Mouse (Mus musculus) embryonic fibroblast, embryonic 13.5 days (primary cell): ENCODE results near the gene Slc26a8. TPM values are rescaled to one million over a fixed set of nuclear protein-coding genes. Genes with fewer than 3 reads are reported as not detected.

ENCODE experiments used
- H3K27ac ChIP-seq: 2 replicates; pipeline ENCODE4 v1.5.1; 2012; ENCODE audit warnings: low read length, control low read depth, inconsistent platforms; ENCODE audit not compliant: insufficient read depth
- H3K4me1 ChIP-seq: 2 replicates; pipeline ENCODE4 v1.6.1; 2011; ENCODE audit warnings: low read length; ENCODE audit not compliant: control insufficient read depth, insufficient read depth
- H3K4me3 ChIP-seq: 2 replicates; pipeline ENCODE4 v1.5.1; 2011; ENCODE audit warnings: mild to moderate bottlenecking, control low read depth, low read length; ENCODE audit not compliant: insufficient read depth
- CTCF ChIP-seq: IDR thresholded peaks from 2 replicates; pipeline ENCODE4 v1.5.1; 2011; ENCODE audit warnings: mild to moderate bottlenecking, control low read depth, low read length, moderate library complexity, borderline replicate concordance; ENCODE audit not compliant: insufficient read depth
- POLR2A ChIP-seq: IDR thresholded peaks from 2 replicates; pipeline ENCODE4 v1.6.1; 2011; ENCODE audit warnings: low read depth, mild to moderate bottlenecking, control low read depth, low read length, moderate library complexity
- polyA plus RNA-seq: library from polyadenylated mRNA; stranded (reverse); fragments of >200 nt; gene quantifications from 2 replicates; pipeline ENCODE4 v1.2.4, GENCODE M21; 2011; ENCODE audit warnings: low read depth; ENCODE audit not compliant: missing spikeins, insufficient read length

Gene Slc26a8
- polyA plus RNA-seq, 1 experiment = 1.0 TPM

DNA sequence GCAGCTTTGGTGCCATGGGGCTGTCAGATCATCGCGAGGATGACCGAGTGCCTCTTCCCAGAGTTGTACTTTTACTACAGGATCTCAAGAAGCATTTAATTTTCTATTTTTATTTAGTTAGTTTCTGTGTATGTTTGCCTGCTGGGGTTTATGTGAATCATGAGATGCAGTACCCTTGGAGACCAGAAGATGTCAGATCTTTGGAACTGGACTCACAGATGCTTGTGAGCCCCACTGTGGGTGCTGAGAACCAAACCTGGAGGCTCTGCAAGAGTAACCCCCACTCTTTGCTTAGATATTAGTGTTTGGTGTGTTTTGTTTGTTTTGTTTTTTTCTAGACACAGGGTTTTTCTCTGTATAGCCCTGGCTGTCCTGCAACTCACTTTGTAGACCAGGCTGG, 24.0 kb upstream of the Slc26a8 start:
- Histone ChIP-seq H3K4me3 (no peak overlapping the region), H3K27ac (no peak overlapping the region), H3K4me1 (no peaks in the 10 kb centered on the region; the same call in 1 of the 2 replicates)
- TF ChIP-seq CTCF (no peak), POLR2A (no peak)

DNA sequence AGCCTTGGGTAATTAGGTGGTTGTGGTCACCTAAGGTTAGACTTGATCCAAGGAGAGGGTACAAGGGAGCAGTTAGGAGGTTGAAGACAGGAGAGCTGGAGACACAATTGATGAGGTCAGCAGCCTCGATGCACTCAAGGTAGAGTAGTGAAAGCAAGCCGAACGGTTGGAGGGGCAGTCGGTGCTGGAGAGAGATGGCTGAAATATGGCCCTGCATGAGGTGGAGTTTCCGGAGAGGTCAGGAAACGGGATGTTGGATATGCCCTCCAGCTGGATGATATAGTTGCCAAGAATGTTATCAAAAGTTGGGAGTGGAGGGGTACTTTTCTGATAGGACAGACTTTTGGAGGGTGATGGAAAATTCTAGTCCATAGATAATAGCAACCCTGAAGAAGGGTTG, 22.3 kb upstream of the Slc26a8 start:
- TF ChIP-seq CTCF = no peak
- TF ChIP-seq POLR2A = no peak
- no peak overlapping the region for H3K27ac ChIP-seq
- peaks cover 1% of the 10 kb centered on the region for H3K4me1 ChIP-seq
- H3K4me3 ChIP-seq = no peak overlapping the region

DNA sequence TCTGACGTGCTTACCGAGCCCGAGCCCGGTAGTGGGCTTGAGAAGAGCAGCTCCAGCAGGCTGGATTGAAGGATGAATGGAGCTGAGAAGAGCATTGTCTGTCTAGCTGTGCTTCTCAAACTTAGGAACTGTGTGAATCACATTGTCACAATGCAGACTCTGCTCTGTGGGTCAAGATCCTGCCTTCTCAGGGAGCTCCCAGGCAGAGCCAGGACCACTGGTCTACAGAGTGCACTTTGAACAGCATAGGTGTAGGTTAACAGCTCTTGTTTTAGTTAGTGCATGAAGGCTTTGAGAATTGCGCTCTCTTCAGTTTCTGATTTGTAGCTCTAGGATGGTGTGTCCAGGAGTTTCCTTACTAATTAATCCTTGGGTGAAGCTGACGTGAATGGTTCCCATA, 21.2 kb upstream of the Slc26a8 start:
- Histone ChIP-seq H3K27ac (no peak overlapping the region), H3K4me3 (no peak overlapping the region), H3K4me1 (peaks cover 8% of the 10 kb centered on the region)
- TF ChIP-seq CTCF = no peak
- TF ChIP-seq POLR2A = no peak

DNA sequence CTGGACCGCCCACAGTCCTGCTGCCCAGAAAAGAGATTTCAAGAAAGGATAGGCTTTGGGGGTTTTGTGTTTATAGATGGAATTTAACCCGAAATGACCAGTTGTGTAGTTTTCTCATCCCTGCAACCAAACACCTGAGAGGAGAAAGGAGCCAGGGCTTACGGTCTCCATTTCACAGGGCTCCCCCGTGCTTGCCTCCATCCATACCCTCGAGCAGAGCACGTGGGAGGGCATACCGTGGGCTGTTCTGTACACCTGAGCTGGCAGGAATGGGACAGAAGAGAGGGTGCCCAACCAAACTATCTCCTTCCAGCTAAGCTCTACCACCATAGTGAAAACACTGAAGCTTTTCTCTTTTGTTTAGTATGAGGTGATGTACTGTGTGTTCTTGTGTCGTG, 20.3 kb upstream of the Slc26a8 start:
- Histone ChIP-seq H3K27ac (no peak overlapping the region), H3K4me3 (no peak overlapping the region), H3K4me1 (peaks cover 12% of the 10 kb centered on the region)
- TF ChIP-seq POLR2A = no peak
- no peak for TF ChIP-seq CTCF

DNA sequence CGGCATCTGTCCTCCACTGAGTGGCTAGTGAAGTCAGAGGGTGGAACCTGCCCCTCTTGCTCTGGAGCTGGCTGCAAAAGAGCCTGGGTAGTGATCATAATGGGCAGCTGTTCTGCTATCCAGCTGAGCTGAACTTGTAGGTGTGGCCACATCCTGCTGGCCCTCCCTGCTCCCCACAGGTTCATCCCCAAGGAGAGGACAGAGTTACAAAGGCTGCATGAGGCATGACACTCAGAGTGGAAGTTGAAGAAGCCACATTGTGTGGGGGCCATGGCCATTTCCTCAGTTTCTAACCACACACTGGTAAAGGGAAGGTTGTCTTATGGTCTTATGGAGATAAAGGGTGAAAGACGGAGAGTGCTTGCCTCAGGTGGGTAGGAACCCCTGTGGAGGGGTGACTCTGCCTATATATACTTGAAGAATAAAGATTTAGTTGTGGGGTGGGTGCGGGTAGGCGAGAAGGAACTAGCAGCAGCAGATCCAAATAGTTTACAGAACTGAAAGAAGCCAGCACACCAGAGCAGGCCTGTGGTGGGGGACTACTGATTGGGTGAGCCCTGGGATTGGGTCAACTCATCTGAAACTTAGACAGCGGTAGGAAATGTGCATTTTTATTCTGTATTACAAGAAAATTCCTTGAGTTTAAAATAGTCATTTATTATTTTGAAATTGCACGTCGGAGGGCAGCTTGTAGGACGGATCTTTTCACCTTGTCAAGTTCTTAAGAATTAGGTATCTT, 19.7 kb upstream of the Slc26a8 start:
- H3K4me1 ChIP-seq = peaks cover 16% of the 10 kb centered on the region
- no peak overlapping the region for H3K4me3 ChIP-seq
- TF ChIP-seq POLR2A (no peak), CTCF (no peak)
- no peak overlapping the region for H3K27ac ChIP-seq

DNA sequence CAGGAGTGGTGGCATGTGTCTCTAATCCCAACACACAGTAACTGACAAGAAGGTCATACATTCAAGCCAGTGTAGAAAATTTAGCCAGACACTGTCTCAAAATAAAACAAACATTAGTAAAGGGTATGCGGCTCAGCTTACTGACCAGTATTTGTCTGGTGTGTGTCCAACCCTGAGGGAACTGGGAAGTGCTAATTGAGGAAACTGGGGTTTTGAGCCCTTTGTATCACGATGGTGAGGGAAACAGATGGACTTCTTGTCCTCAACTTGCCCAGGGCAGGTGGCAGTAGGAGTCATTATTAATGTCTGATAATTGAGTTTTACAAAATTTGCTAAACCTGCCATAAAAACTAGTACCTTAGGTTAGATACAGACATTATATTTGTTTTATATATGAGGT, 19.0 kb upstream of the Slc26a8 start:
- H3K4me3 ChIP-seq = no peak overlapping the region
- H3K27ac ChIP-seq = no peak overlapping the region
- TF ChIP-seq CTCF (no peak), POLR2A (no peak)
- peaks cover 16% of the 10 kb centered on the region for H3K4me1 ChIP-seq

DNA sequence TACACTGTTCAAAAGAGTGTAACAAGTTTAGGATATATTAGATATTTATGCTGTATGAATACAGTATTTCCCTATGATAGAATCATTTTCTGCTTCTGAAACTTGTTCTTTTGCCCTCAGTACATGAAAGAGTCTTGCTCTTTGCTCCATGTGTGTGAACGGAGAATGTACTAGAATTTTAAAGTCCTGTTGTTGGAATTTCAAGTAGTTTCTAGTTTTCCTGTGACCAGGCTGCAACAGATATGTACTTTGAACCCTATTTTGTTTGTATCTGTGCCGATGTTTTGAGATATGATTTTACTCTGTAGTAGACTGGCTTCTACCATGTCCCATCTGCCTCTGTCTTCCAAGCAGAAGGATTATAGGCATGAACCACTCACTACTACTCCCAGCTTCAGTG, 17.8 kb upstream of the Slc26a8 start:
- H3K4me1 ChIP-seq = peaks cover 16% of the 10 kb centered on the region
- H3K4me3 ChIP-seq = no peak overlapping the region
- TF ChIP-seq POLR2A (no peak), CTCF (no peak)
- no peak overlapping the region for H3K27ac ChIP-seq

DNA sequence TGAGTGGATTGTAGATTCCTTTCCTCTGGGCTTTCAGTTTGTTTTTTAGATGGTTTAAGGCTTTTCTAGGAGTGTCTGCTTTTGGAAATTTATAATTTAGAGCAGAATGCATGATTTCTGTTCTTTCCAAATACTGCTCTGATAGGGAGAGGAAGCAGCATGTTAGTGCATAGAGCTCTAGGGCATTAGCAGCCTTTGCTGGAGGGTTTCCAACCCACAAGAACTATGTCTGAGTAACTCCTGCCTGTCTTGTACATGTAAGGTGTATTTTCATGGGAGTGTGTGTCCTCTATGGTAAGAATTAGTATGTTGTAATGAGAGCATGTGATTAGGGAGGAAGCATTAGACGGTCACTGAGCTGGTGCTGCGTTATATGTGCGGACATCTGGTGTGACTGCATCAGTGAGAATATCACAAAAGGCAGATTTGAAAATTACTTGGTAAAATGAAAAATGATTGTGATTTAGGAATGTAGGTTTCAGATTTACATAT, 17.1 kb upstream of the Slc26a8 start:
- Histone ChIP-seq H3K4me3 (no peak overlapping the region), H3K27ac (peak overlapping the region; percentile 73), H3K4me1 (peaks cover 16% of the 10 kb centered on the region)
- TF ChIP-seq CTCF (no peak), POLR2A (no peak)

DNA sequence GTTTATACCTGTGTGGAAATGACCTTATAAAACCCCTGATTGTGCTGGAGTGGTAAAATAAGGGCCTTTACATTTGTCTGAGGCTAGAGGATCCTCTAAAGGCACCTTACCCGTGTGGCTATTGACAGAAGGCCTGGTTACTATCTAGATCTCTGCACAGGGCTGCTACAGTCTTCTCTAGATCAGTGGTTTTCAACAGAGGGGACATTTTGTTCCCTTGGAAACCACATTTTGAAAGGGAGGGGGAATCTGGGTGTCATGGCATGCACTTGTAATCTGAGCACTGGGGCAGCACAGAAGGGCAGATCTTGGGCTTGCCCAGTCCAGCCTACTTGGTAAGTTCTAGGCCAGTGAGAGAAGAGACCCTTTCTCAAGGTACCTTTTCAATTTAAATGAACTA, 16.7 kb upstream of the Slc26a8 start:
- Histone ChIP-seq H3K4me3 (no peak overlapping the region), H3K4me1 (peaks cover 16% of the 10 kb centered on the region), H3K27ac (peak overlapping the region; percentile 73)
- no peak for TF ChIP-seq CTCF
- TF ChIP-seq POLR2A = no peak

DNA sequence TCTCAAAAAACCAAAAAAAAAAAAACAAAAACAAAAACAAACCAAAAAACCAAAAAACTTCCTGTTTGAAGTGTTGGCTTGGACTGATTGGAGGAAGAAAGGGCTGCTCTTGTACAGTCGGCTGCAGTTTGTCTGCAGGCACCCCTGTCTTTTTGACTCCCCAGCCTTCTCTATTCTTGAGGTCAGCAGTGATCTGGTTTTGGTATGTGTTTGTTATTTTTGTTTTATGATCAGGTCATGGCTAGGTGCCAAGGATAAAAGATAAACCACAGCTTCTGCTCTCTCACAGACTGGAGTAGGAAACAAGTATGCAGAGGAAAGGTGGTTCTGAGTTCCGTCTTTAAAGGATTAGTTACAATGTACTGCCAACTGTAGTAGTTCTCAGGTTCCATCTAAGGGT, 12.6 kb upstream of the Slc26a8 start:
- H3K4me1 ChIP-seq = peaks cover 34% of the 10 kb centered on the region
- H3K4me3 ChIP-seq = no peak overlapping the region
- no peak for TF ChIP-seq CTCF
- no peak for TF ChIP-seq POLR2A
- H3K27ac ChIP-seq = no peak overlapping the region
